Mouse (Mus musculus) midbrain, embryonic 12.5 days (tissue): ENCODE data around the gene Dmkn. TPM values are rescaled to one million over a fixed set of nuclear protein-coding genes. Genes with fewer than 3 reads are reported as not detected.
"Not testable (repeated sequence)": the region's sequence is repeated elsewhere in the genome, so short reads cannot be mapped to it uniquely, and the experiment has no call there.

ENCODE experiments used
- ATAC-seq: fragments of 200-750 bp; cut with Nextera tagmentation; 2 replicates; pipeline ENCODE4 v1.8.0; 2017; ENCODE audit warnings: low read depth, moderate TSS enrichment, moderate library complexity; ENCODE audit not compliant: low FRiP score
- H3K27ac ChIP-seq: fragments of 300-500 bp; sonication (generic); replicated peaks from 2 replicates; pipeline ENCODE4 v1.5.1; 2016; ENCODE audit warnings: mild to moderate bottlenecking
- H3K27me3 ChIP-seq: fragments of 300-500 bp; sonication (generic); 2 replicates; pipeline ENCODE4 v1.6.1; 2016; ENCODE audit warnings: mild to moderate bottlenecking
- H3K36me3 ChIP-seq: fragments of 300-500 bp; sonication (generic); 2 replicates; pipeline ENCODE4 v1.6.1; 2016
- H3K4me1 ChIP-seq: fragments of 300-500 bp; sonication (generic); 2 replicates; pipeline ENCODE4 v1.6.1; 2016
- H3K4me2 ChIP-seq: fragments of 300-500 bp; sonication (generic); replicated peaks from 2 replicates; pipeline ENCODE4 v1.6.1; 2016; ENCODE audit warnings: mild to moderate bottlenecking, moderate library complexity
- H3K4me3 ChIP-seq: fragments of 300-500 bp; sonication (generic); 2 replicates; pipeline ENCODE4 v1.5.1; 2016; ENCODE audit warnings: mild to moderate bottlenecking
- H3K9ac ChIP-seq: fragments of 300-500 bp; sonication (generic); replicated peaks from 2 replicates; pipeline ENCODE4 v1.6.1; 2016; ENCODE audit warnings: mild to moderate bottlenecking, moderate library complexity
- H3K9me3 ChIP-seq: fragments of 300-500 bp; sonication (generic); 2 replicates; pipeline ENCODE4 v1.6.1; 2016; ENCODE audit warnings: mild to moderate bottlenecking
- WGBS: fragments of 180-500 bp; shearing (Covaris S2); methylation state at CpG from one replicate; pipeline ENCODE4 v1.1.7; 2016; 5-methylcytosine and 5-hydroxymethylcytosine counted together
- polyA plus RNA-seq: library from polyadenylated mRNA; unstranded; fragments of >200 nt; fragmentation: Nextera tagmentation; extraction: Ambion mirVana; gene quantifications from 2 replicates; pipeline ENCODE4 v1.2.1, GENCODE M21; 2016

Dmkn gene
- polyA plus RNA-seq = 0.20 and 0.38 TPM in 2 replicates

- H3K27ac ChIP-seq = no peak within 1 kb of the TSS
- 36% methylated on average over 5 of the region's 5 CpGs for WGBS
- no peak within 1 kb of the TSS for H3K9ac ChIP-seq
- H3K27me3 ChIP-seq = peaks cover 8% of the 10 kb centered on the region
- peaks cover 3% of the 10 kb centered on the region; the same call in 1 of the 2 replicates for H3K4me1 ChIP-seq
- no peak within 1 kb of the TSS for H3K4me3 ChIP-seq
- no peak within 1 kb of the TSS for H3K4me2 ChIP-seq
- H3K36me3 ChIP-seq = no peaks in the 10 kb centered on the region
- ATAC-seq = no peak
- no peaks in the 10 kb centered on the region for H3K9me3 ChIP-seq
Observed at GRCm38 (mm10) chr7:30763456-30763855, at the start of gene Dmkn. Gene Dmkn, plus strand, starts transcription at chr7:30763756.

DNA sequence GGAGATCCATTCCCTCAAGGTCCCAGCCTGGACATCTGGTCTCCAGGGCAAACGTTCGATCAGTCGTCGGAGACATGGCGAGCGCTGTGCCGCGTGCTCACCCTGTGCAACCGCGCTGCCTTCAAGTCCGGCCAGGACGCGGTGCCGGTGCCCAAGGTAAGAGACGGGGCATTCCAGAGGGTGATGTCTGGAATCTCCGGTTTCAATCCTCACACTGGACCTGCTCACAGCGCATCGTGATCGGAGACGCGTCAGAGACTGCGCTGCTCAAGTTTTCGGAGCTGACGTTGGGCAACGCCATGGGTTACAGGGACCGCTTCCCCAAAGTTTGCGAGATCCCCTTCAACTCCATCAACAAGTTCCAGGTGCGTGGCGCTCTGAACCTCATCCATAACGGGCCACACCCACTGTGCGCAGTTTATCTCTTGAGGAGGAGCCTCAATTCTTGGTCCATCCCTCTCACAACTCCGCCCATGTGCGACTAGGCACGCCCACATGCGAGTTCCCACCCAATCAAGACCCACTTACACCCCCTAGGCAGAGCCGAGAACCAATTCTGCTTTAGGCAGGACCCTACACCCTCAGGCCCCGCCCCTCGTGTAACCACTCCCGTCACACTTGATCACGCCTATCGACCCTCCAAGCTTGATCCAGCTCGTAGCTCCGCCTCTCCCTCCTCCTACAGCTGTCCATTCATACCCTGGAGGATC lies 46.4 kb upstream of the Dmkn start:
- Histone ChIP-seq H3K9me3 (no peaks in the 10 kb centered on the region), H3K9ac (no peak overlapping the region; the same call in 1 of the 2 replicates), H3K36me3 (no peaks in the 10 kb centered on the region), H3K4me2 (peak overlapping the region; percentile 55), H3K4me3 (peak overlapping the region; percentile 36), H3K4me1 (peaks cover 11% of the 10 kb centered on the region; the same call in 1 of the 2 replicates), H3K27me3 (peaks cover 49% of the 10 kb centered on the region), H3K27ac (no peak overlapping the region)
- ATAC-seq = peak; percentile 96
- 2% methylated on average over 43 of the region's 43 CpGs for WGBS

DNA sequence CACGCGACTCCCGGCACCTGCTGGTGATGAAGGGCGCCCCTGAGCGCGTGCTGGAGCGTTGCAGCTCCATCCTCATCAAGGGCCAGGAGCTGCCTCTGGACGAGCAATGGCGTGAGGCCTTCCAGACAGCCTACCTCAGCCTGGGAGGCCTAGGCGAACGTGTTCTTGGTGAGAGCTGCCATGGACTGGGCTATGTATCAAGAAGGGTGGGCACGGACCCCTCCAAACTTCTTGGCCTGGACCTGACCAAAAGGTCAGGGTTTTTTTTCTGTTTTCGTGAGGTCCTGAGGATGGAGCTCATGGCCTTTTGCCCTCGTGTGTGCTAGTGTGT lies 45.9 kb upstream of the Dmkn start:
- no peak; the same call in 1 of the 2 replicates for ATAC-seq
- WGBS = 8% methylated on average over 14 of the region's 14 CpGs
- no peaks in the 10 kb centered on the region for H3K9me3 ChIP-seq
- peaks cover 49% of the 10 kb centered on the region for H3K27me3 ChIP-seq
- peaks cover 11% of the 10 kb centered on the region; the same call in 1 of the 2 replicates for H3K4me1 ChIP-seq
- H3K4me2 ChIP-seq = peak overlapping the region; percentile 55
- no peak overlapping the region; the same call in 1 of the 2 replicates for H3K9ac ChIP-seq
- H3K4me3 ChIP-seq = peak overlapping the region; percentile 36
- no peak overlapping the region for H3K27ac ChIP-seq
- no peaks in the 10 kb centered on the region for H3K36me3 ChIP-seq

DNA sequence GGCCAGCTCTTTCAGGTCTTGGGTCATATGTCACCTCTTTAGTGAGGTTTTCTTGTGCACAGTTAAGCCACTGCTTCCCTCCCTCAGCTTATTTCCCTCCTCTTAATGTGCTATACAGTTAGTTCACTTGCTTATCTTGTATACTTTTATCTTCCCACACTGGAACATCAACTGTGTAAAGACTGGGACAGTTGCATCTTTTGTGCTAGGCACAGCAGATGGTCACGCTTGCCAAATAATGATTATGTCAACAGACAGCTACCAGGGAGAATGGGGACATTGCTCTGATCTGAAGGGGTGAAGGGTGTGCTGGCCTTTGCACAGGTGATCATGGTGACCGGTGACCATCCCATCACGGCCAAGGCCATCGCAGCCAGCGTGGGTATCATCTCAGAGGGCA lies 43.9 kb upstream of the Dmkn start:
- no peak overlapping the region for H3K9ac ChIP-seq
- ATAC-seq = no peak
- no peak overlapping the region for H3K4me3 ChIP-seq
- peaks cover 11% of the 10 kb centered on the region; the same call in 1 of the 2 replicates for H3K4me1 ChIP-seq
- no peak overlapping the region for H3K27ac ChIP-seq
- H3K27me3 ChIP-seq = peaks cover 45% of the 10 kb centered on the region
- H3K9me3 ChIP-seq = no peaks in the 10 kb centered on the region
- no peaks in the 10 kb centered on the region for H3K36me3 ChIP-seq
- WGBS = 92% methylated on average over 5 of the region's 5 CpGs
- H3K4me2 ChIP-seq = no peak overlapping the region

DNA sequence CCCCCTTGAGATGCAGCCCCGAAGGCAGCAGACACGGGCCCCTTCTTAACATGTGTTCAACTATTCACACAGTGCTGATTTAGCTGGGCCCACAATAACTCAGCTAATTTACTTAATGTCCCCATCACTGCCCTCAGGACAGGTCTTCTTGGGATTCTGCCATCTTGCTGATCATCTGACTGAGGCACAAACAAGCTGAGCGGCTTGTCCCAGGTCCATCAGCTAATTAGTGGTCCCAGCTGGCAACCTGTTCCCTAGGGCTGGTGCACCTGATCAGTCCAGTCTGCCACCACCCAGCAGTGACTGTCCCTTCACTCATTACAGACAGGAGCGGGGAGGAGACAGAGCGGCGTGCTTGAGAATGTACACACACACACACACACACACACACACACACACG lies 42.3 kb upstream of the Dmkn start:
- no peak overlapping the region for H3K9ac ChIP-seq
- ATAC-seq = no peak
- H3K4me1 ChIP-seq = peaks cover 11% of the 10 kb centered on the region; the same call in 1 of the 2 replicates
- 79% methylated on average over 7 of the region's 7 CpGs for WGBS
- H3K27me3 ChIP-seq = peaks cover 28% of the 10 kb centered on the region
- H3K9me3 ChIP-seq = no peaks in the 10 kb centered on the region
- no peak overlapping the region for H3K27ac ChIP-seq
- H3K4me3 ChIP-seq = no peak overlapping the region
- peaks cover 4% of the 10 kb centered on the region; the same call in 1 of the 2 replicates for H3K36me3 ChIP-seq
- H3K4me2 ChIP-seq = no peak overlapping the region

DNA sequence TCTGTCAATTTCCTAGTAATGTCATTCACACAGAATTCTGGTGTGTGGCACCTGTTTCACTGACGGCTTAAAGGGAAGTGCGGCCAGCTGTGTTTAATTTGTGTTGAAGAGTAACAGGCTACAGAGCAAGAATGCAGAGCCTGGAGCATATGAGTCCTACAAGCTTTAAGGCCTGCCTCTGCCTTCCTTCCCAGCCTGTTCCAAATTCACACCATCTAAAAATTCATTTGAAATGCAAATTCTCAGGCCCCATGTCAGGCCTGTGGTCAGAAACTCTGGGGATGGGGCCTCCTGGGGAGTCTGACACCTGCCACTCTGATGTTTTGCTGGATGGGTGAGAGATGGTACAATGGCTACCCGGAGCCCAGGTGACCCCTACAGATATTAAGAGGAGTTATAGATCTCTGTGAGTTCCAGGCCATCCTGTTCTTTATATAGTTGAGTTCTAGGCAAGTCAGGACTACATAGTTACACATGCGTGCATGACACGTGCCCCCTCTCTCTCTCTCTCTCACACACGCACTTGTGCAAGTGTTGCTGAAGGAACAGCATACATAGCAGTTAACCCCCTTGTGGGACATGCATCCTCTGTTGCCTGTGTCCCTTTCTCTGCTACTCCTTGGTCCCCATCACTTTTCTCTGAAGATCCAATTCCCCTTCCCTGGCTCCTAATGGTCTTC lies 40.1 kb upstream of the Dmkn start:
- Histone ChIP-seq H3K9ac (no peak overlapping the region), H3K27me3 (peaks cover 10% of the 10 kb centered on the region; the same call in 1 of the 2 replicates), H3K4me2 (no peak overlapping the region), H3K27ac (no peak overlapping the region), H3K4me3 (no peak overlapping the region), H3K36me3 (peaks cover 20% of the 10 kb centered on the region), H3K9me3 (no peaks in the 10 kb centered on the region), H3K4me1 (peaks cover 8% of the 10 kb centered on the region)
- 72% methylated on average over 6 of the region's 6 CpGs for WGBS
- no peak for ATAC-seq

GRCm38 (mm10) chr7:30728214-30728613 lies 35.3 kb upstream of the Dmkn start:
- Histone ChIP-seq H3K4me3 (peak overlapping the region; percentile 73), H3K9me3 (no peaks in the 10 kb centered on the region), H3K27ac (no peak overlapping the region), H3K36me3 (peaks cover 30% of the 10 kb centered on the region), H3K4me1 (peaks cover 27% of the 10 kb centered on the region), H3K9ac (peak overlapping the region; percentile 79), H3K27me3 (no peaks in the 10 kb centered on the region), H3K4me2 (peak overlapping the region; percentile 63)
- 85% methylated on average over 6 of the region's 6 CpGs for WGBS
- no peak for ATAC-seq

- Histone ChIP-seq H3K9ac (peak overlapping the region; percentile 79), H3K4me1 (peaks cover 27% of the 10 kb centered on the region), H3K36me3 (peaks cover 35% of the 10 kb centered on the region), H3K27me3 (no peaks in the 10 kb centered on the region), H3K9me3 (no peaks in the 10 kb centered on the region), H3K27ac (peak overlapping the region; percentile 91), H3K4me3 (peak overlapping the region; percentile 73), H3K4me2 (peak overlapping the region; percentile 63)
- 9% methylated on average over 26 of the region's 26 CpGs for WGBS
- peak; percentile 63 for ATAC-seq
Observed at GRCm38 (mm10) chr7:30728739-30729395, 34.7 kb upstream of the Dmkn start.

DNA sequence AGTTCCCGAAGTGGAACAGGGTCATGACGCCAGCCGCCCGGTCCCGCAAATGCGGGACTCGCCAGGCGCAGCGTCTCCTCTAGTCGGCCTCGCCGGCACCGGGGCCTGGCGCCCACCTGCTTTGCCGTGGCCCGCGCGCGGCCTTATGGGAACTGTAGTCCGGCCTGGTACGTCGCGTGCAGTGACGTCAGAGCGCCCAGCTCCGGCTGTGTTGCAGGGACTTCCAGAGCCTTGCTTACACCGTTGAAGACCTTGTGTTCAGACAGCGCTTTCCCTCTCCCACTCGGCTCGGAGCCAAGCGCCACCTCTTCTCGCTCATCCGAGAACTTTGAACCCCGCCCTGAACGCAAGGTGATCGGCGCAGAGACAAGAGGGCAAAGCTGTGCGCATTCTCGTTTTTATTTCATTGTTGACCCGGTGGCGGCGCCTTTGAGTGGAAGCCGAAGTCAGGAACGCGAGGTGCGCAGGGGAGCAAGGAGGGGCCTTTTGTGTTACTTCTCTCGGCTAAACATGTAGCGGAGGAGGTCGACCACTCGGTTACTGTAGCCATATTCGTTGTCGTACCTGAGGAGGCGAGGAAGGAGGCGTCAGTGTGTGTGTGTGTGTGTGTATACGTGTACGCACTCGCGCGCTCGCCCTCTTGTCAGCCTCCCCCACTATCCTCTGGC lies 34.0 kb upstream of the Dmkn start, which contains the start of gene Tmem147:
TSS of gene Tmem147 (minus strand) at position 145 of the 668 bp plus-strand sequence.
- H3K27ac ChIP-seq = peak within 1 kb of the TSS; percentile 91
- H3K9ac ChIP-seq = peak within 1 kb of the TSS; percentile 79
- peaks cover 27% of the 10 kb centered on the region for H3K4me1 ChIP-seq
- H3K27me3 ChIP-seq = no peaks in the 10 kb centered on the region
- peaks cover 41% of the 10 kb centered on the region for H3K36me3 ChIP-seq
- 0% methylated on average over 59 of the region's 60 CpGs for WGBS
- ATAC-seq = peak; percentile 97
- H3K4me2 ChIP-seq = peak within 1 kb of the TSS; percentile 63
- H3K4me3 ChIP-seq = peak within 1 kb of the TSS; percentile 73
- no peaks in the 10 kb centered on the region for H3K9me3 ChIP-seq

DNA sequence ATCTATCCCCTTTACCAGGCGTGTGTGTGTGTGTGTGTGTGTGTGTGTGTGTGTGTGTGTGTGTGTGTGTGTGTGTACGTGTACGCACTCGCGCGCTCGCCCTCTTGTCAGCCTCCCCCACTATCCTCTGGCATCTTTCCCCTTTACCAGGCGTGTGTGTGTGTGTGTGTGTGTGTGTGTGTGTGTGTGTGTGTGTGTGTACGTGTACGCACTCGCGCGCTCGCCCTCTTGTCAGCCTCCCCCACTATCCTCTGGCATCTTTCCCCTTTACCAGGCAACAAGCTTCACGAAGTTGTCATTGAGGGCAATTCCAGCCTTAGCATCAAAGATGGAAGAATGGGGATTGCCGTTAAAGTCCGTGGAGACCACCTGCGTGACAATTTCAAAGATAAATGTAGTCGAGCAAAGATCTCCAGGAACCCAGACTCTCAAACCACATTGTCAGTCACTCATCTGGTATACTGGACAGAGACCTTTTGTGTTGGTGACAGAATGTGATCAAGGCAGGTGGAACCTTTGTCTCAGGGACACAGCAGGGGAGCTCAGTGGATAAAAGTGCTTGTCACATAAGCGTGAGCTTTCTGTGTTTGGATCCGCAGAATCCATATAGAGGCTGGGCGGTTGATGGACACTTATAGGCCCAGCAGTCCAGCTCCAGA lies 33.4 kb upstream of the Dmkn start:
- Histone ChIP-seq H3K9ac (peak overlapping the region; percentile 79), H3K27ac (peak overlapping the region; percentile 91), H3K4me2 (peak overlapping the region; percentile 63), H3K36me3 (peaks cover 47% of the 10 kb centered on the region), H3K4me3 (peak overlapping the region; percentile 73), H3K4me1 (peaks cover 27% of the 10 kb centered on the region)
- H3K9me3 ChIP-seq, H3K27me3 ChIP-seq: not testable (repeated sequence)
- 23% methylated on average over 9 of the region's 22 CpGs for WGBS
- ATAC-seq = 0 out of 2 replicates have a peak, but pooled peaks have one; percentile 0

GRCm38 (mm10) chr7:30736211-30736610 lies 27.3 kb upstream of the Dmkn start:
- Histone ChIP-seq H3K27ac (no peak overlapping the region), H3K4me1 (peaks cover 2% of the 10 kb centered on the region; the same call in 1 of the 2 replicates), H3K36me3 (peaks cover 61% of the 10 kb centered on the region), H3K4me3 (no peak overlapping the region), H3K27me3 (no peaks in the 10 kb centered on the region), H3K9me3 (no peaks in the 10 kb centered on the region), H3K4me2 (no peak overlapping the region), H3K9ac (no peak overlapping the region)
- WGBS = 87% methylated on average over 3 of the region's 3 CpGs
- ATAC-seq = no peak
